Mouse (Mus musculus) macrophage (primary cell): ENCODE results near the gene Tmtc4. TPM values are rescaled to one million over a fixed set of nuclear protein-coding genes. Genes with fewer than 3 reads are reported as not detected.

Source experiments
- H3K27ac ChIP-seq: fragments of 350-480 bp; formaldehyde crosslinking; 2 replicates; pipeline ENCODE4 v1.9.0; 2021
- H3K36me3 ChIP-seq: fragments of 350-480 bp; formaldehyde crosslinking; 2 replicates; pipeline ENCODE4 v1.9.0; 2021; ENCODE audit errors: inconsistent target
- H3K4me3 ChIP-seq: fragments of 350-480 bp; formaldehyde crosslinking; 2 replicates; pipeline ENCODE4 v1.9.0; 2021; ENCODE audit errors: inconsistent target
- H3K79me2 ChIP-seq: fragments of 350-480 bp; formaldehyde crosslinking; 2 replicates; pipeline ENCODE4 v1.9.0; 2021; ENCODE audit errors: inconsistent target
- WGBS: methylation state at CpG from one replicate; pipeline ENCODE4 v1.1.7; 2026; ENCODE audit warnings: inconsistent platforms; ENCODE audit not compliant: missing documents; 5-methylcytosine and 5-hydroxymethylcytosine counted together
- polyA plus RNA-seq: library from polyadenylated mRNA; stranded (reverse); fragments of 250-400 nt; gene quantifications from 3 replicates; pipeline ENCODE4 v1.2.4, GENCODE M21; 2018; ENCODE audit warnings: inconsistent platforms
- total RNA-seq, 78 experiments: library from RNA; depleted of rRNA; stranded (reverse); fragments of 250-400 nt; gene quantifications; 1 replicate in 9 of 78; 2 replicates in 24 of 78; 3 replicates in 43 of 78; 4 replicates in 2 of 78; pipeline ENCODE4 v1.2.4; 2018; ENCODE audit warnings: inconsistent platforms in 56 of 78

Gene Tmtc4
- 10 to 100 TPM in 11 of 26 experiments, 1 to 10 TPM in 10, under 1 TPM in 5; 0.40 to 18.8 (median 8.1) TPM for total RNA-seq (2018; cell fraction: chromatin; rRNA removed)
- total RNA-seq (2018; cell fraction: cytosol; rRNA removed) = 1 to 10 TPM; 1.4 to 4.7 (median 2.6) TPM
- total RNA-seq (2018; cell fraction: nucleus; rRNA removed) = 10 to 100 TPM in 1 of 26 experiments, 1 to 10 TPM in 25; 1.2 to 14.3 (median 4.4) TPM
- polyA plus RNA-seq = 1.7 to 3.4 TPM (median 2.6 TPM) in 3 replicates

- Histone ChIP-seq H3K79me2 (no peaks in the 10 kb centered on the region), H3K4me3 (peak within 1 kb of the TSS; percentile 46), H3K36me3 (no peaks in the 10 kb centered on the region), H3K27ac (peak within 1 kb of the TSS; percentile 41)
- under 1% methylated on average over 45 of the region's 54 CpGs for WGBS
These were observed at the start of gene Tmtc4 for GRCm38 (mm10) chr14:122983226-122984215. Tmtc4 (minus strand) TSS chr14:122984035.

GRCm38 (mm10) chr14:123032435-123032834 lies 48.6 kb upstream of the Tmtc4 start:
- no peaks in the 10 kb centered on the region for H3K36me3 ChIP-seq
- H3K27ac ChIP-seq = no peak overlapping the region
- no peak overlapping the region for H3K4me3 ChIP-seq
- 67% methylated on average over 1 of the region's 1 CpGs for WGBS
- no peaks in the 10 kb centered on the region for H3K79me2 ChIP-seq

GRCm38 (mm10) chr14:123027876-123028275 lies 44.0 kb upstream of the Tmtc4 start:
- Histone ChIP-seq H3K4me3 (no peak overlapping the region), H3K36me3 (no peaks in the 10 kb centered on the region), H3K27ac (no peak overlapping the region), H3K79me2 (no peaks in the 10 kb centered on the region)
- WGBS = 78% methylated on average over 2 of the region's 2 CpGs

GRCm38 (mm10) chr14:123022981-123023380 lies 39.1 kb upstream of the Tmtc4 start:
- Histone ChIP-seq H3K79me2 (no peaks in the 10 kb centered on the region), H3K4me3 (no peak overlapping the region), H3K27ac (no peak overlapping the region), H3K36me3 (no peaks in the 10 kb centered on the region)

- Histone ChIP-seq H3K36me3 (no peaks in the 10 kb centered on the region), H3K79me2 (no peaks in the 10 kb centered on the region), H3K27ac (no peak overlapping the region), H3K4me3 (no peak overlapping the region)
- WGBS = 67% methylated on average over 1 of the region's 1 CpGs
These were observed 32.5 kb upstream of the Tmtc4 start for GRCm38 (mm10) chr14:123016310-123016709.

GRCm38 (mm10) chr14:123015687-123016086 lies 31.9 kb upstream of the Tmtc4 start:
- Histone ChIP-seq H3K27ac (no peak overlapping the region), H3K36me3 (no peaks in the 10 kb centered on the region), H3K79me2 (no peaks in the 10 kb centered on the region), H3K4me3 (no peak overlapping the region)
- WGBS = 91% methylated on average over 2 of the region's 2 CpGs

- Histone ChIP-seq H3K4me3 (no peak overlapping the region), H3K36me3 (no peaks in the 10 kb centered on the region), H3K79me2 (no peaks in the 10 kb centered on the region), H3K27ac (no peak overlapping the region)
- 92% methylated on average over 18 of the region's 18 CpGs for WGBS
These were observed 25.5 kb upstream of the Tmtc4 start for GRCm38 (mm10) chr14:123009108-123010018.

GRCm38 (mm10) chr14:123008672-123009071 lies 24.8 kb upstream of the Tmtc4 start:
- 93% methylated on average over 2 of the region's 2 CpGs for WGBS
- Histone ChIP-seq H3K4me3 (no peak overlapping the region), H3K36me3 (no peaks in the 10 kb centered on the region), H3K27ac (no peak overlapping the region), H3K79me2 (no peaks in the 10 kb centered on the region)

GRCm38 (mm10) chr14:123003715-123004114 lies 19.9 kb upstream of the Tmtc4 start:
- 75% methylated on average over 1 of the region's 1 CpGs for WGBS
- H3K36me3 ChIP-seq = no peaks in the 10 kb centered on the region
- no peak overlapping the region for H3K27ac ChIP-seq
- H3K4me3 ChIP-seq = no peak overlapping the region
- no peaks in the 10 kb centered on the region for H3K79me2 ChIP-seq

- no peaks in the 10 kb centered on the region for H3K79me2 ChIP-seq
- 84% methylated on average over 3 of the region's 3 CpGs for WGBS
- no peaks in the 10 kb centered on the region for H3K36me3 ChIP-seq
- H3K4me3 ChIP-seq = no peak overlapping the region
- no peak overlapping the region for H3K27ac ChIP-seq
These were observed 17.6 kb upstream of the Tmtc4 start for GRCm38 (mm10) chr14:123001391-123001790.

- no peak overlapping the region for H3K4me3 ChIP-seq
- 80% methylated on average over 1 of the region's 1 CpGs for WGBS
- H3K36me3 ChIP-seq = no peaks in the 10 kb centered on the region
- no peak overlapping the region for H3K27ac ChIP-seq
- H3K79me2 ChIP-seq = no peaks in the 10 kb centered on the region
These were observed 13.6 kb upstream of the Tmtc4 start for GRCm38 (mm10) chr14:122997465-122997864.

GRCm38 (mm10) chr14:122993935-122994334 lies 10.1 kb upstream of the Tmtc4 start:
- 89% methylated on average over 2 of the region's 2 CpGs for WGBS
- no peak overlapping the region for H3K4me3 ChIP-seq
- no peak overlapping the region for H3K27ac ChIP-seq
- H3K79me2 ChIP-seq = no peaks in the 10 kb centered on the region
- H3K36me3 ChIP-seq = no peaks in the 10 kb centered on the region

- 80% methylated on average over 5 of the region's 6 CpGs for WGBS
- Histone ChIP-seq H3K27ac (no peak overlapping the region), H3K79me2 (no peaks in the 10 kb centered on the region), H3K4me3 (no peak overlapping the region), H3K36me3 (no peaks in the 10 kb centered on the region)
These were observed 9.1 kb upstream of the Tmtc4 start for GRCm38 (mm10) chr14:122992937-122993336.

- 90% methylated on average over 4 of the region's 4 CpGs for WGBS
- Histone ChIP-seq H3K36me3 (no peaks in the 10 kb centered on the region), H3K4me3 (no peak overlapping the region), H3K27ac (no peak overlapping the region), H3K79me2 (no peaks in the 10 kb centered on the region)
These were observed 6.8 kb upstream of the Tmtc4 start for GRCm38 (mm10) chr14:122990521-122991052.
